Mouse (Mus musculus) MEL (cell line): ENCODE measurements around the gene Mlx. TPM values are rescaled to one million over a fixed set of nuclear protein-coding genes. Genes with fewer than 3 reads are reported as not detected.
A peak's percentile ranks its signal among the peaks of the same experiment; 100 is the strongest.

Source experiments
- DNase-seq: peaks from one replicate; pipeline ENCODE4 v3.0.0; 2011; ENCODE audit warnings: low read depth, low spot score
- H3K27ac ChIP-seq: 2 replicates; pipeline ENCODE4 v1.5.1; 2012; ENCODE audit warnings: low read depth, mild to moderate bottlenecking, control low read depth, low read length, moderate library complexity; ENCODE audit not compliant: control insufficient read depth
- H3K27me3 ChIP-seq, 2 experiments: fragments of 150-350 bp in 1 of 2; sonication (generic) in 1 of 2; 2 replicates each; pipeline ENCODE4 v1.6.1; 2012; ENCODE audit warnings: low read length in 2 of 2, mild to moderate bottlenecking in 2 of 2, improper control_type of control experiment in 1 of 2, moderate library complexity in 1 of 2; ENCODE audit not compliant: insufficient read depth in 2 of 2, control insufficient read depth in 1 of 2
- H3K36me3 ChIP-seq, 2 experiments: 2 replicates each; pipeline ENCODE4 v1.6.1; 2012 to 2014; ENCODE audit warnings: low read length in 2 of 2, improper control_type of control experiment in 1 of 2, inconsistent platforms in 1 of 2, mild to moderate bottlenecking in 1 of 2; ENCODE audit not compliant: insufficient read depth in 2 of 2, control insufficient read depth in 1 of 2
- H3K4me1 ChIP-seq, 2 experiments: fragments of 150-350 bp in 1 of 2; sonication (generic) in 1 of 2; 2 replicates each; pipeline ENCODE4 v1.6.1; 2012; ENCODE audit warnings: low read length in 2 of 2, improper control_type of control experiment in 1 of 2, mild to moderate bottlenecking in 1 of 2; ENCODE audit not compliant: insufficient read depth in 2 of 2, control insufficient read depth in 1 of 2
- H3K4me3 ChIP-seq, 2 experiments: fragments of 150-350 bp in 1 of 2; sonication (generic) in 1 of 2; 2 replicates each; pipeline ENCODE4 v1.5.1; 2012; ENCODE audit warnings: low read depth in 2 of 2, low read length in 2 of 2, mild to moderate bottlenecking in 2 of 2, moderate library complexity in 2 of 2, control low read depth in 1 of 2, improper control_type of control experiment in 1 of 2; ENCODE audit not compliant: control insufficient read depth in 1 of 2, insufficient read depth in 1 of 2
- H3K79me2 ChIP-seq: 2 replicates; pipeline ENCODE4 v1.6.1; 2012; ENCODE audit warnings: mild to moderate bottlenecking, low read length, moderate library complexity; ENCODE audit not compliant: control insufficient read depth, poor library complexity, insufficient read depth
- H3K9ac ChIP-seq: 2 replicates; pipeline ENCODE4 v1.6.1; 2012; ENCODE audit warnings: low read depth, mild to moderate bottlenecking, control low read depth, low read length, moderate library complexity; ENCODE audit not compliant: control insufficient read depth, poor library complexity, severe bottlenecking
- H3K9me3 ChIP-seq: fragments of 150-350 bp; sonication (generic); replicated peaks from 2 replicates; pipeline ENCODE4 v1.6.1; 2012; ENCODE audit warnings: mild to moderate bottlenecking, low read length, improper control_type of control experiment, moderate library complexity; ENCODE audit not compliant: insufficient read depth
- BHLHE40 ChIP-seq: IDR thresholded peaks from 2 replicates; pipeline ENCODE4 v1.6.1; 2012; ENCODE audit warnings: low read depth, mild to moderate bottlenecking, inconsistent platforms, low read length, improper control_type of control experiment, borderline replicate concordance
- CTCF ChIP-seq, 3 experiments: IDR thresholded peaks in 2 of 3; conservative IDR thresholded peaks in 1 of 3; 2 replicates each; pipeline ENCODE4 v1.5.1; 2011 to 2012; ENCODE audit warnings: low read length in 3 of 3, low read depth in 2 of 3, mild to moderate bottlenecking in 2 of 3, improper control_type of control experiment in 1 of 3, inconsistent platforms in 1 of 3, mixed read lengths in 1 of 3, moderate library complexity in 1 of 3; ENCODE audit not compliant: control insufficient read depth in 1 of 3, insufficient read depth in 1 of 3, poor library complexity in 1 of 3, severe bottlenecking in 1 of 3
- E2F4 ChIP-seq: IDR thresholded peaks from 2 replicates; pipeline ENCODE4 v1.6.1; 2011; ENCODE audit warnings: low read depth, low read length, improper control_type of control experiment, borderline replicate concordance
- ETS1 ChIP-seq: IDR thresholded peaks from 2 replicates; pipeline ENCODE4 v1.6.1; 2012; ENCODE audit warnings: low read depth, mild to moderate bottlenecking, inconsistent platforms, low read length, improper control_type of control experiment, moderate library complexity
- GABPA ChIP-seq: IDR thresholded peaks from 2 replicates; pipeline ENCODE4 v1.6.1; 2012; ENCODE audit warnings: low read depth, mild to moderate bottlenecking, inconsistent platforms, low read length, improper control_type of control experiment, moderate library complexity
- HCFC1 ChIP-seq: IDR thresholded peaks from 2 replicates; pipeline ENCODE4 v1.6.1; 2012; ENCODE audit warnings: low read depth, mild to moderate bottlenecking, inconsistent platforms, low read length, improper control_type of control experiment, moderate library complexity
- JUND ChIP-seq: IDR thresholded peaks from 2 replicates; pipeline ENCODE4 v1.6.1; 2011; ENCODE audit warnings: low read depth, mild to moderate bottlenecking, improper control_type of control experiment, low read length
- KAT2A ChIP-seq: conservative IDR thresholded peaks from 2 replicates; pipeline ENCODE4 v1.6.1; 2012; ENCODE audit warnings: low read depth, low read length, improper control_type of control experiment, inconsistent platforms
- MAX ChIP-seq: IDR thresholded peaks from 2 replicates; pipeline ENCODE4 v1.6.1; 2011; ENCODE audit warnings: low read length, improper control_type of control experiment
- MAZ ChIP-seq: IDR thresholded peaks from 2 replicates; pipeline ENCODE4 v1.6.1; 2012; ENCODE audit warnings: low read depth, mild to moderate bottlenecking, inconsistent platforms, low read length, improper control_type of control experiment
- MEF2A ChIP-seq: IDR thresholded peaks from 2 replicates; pipeline ENCODE4 v1.6.1; 2014; ENCODE audit warnings: low read depth, mild to moderate bottlenecking, inconsistent platforms, low read length, improper control_type of control experiment; ENCODE audit not compliant: poor library complexity, insufficient replicate concordance, severe bottlenecking; ENCODE audit errors: extremely low read depth
- MXI1 ChIP-seq: IDR thresholded peaks from 2 replicates; pipeline ENCODE4 v1.6.1; 2011; ENCODE audit warnings: mild to moderate bottlenecking, low read depth, low read length, improper control_type of control experiment
- MYB ChIP-seq: IDR thresholded peaks from 2 replicates; pipeline ENCODE4 v1.6.1; 2011; ENCODE audit warnings: mild to moderate bottlenecking, low read depth, low read length, improper control_type of control experiment
- MYC ChIP-seq: IDR thresholded peaks from 2 replicates; pipeline ENCODE4 v1.6.1; 2011; ENCODE audit warnings: low read depth, mild to moderate bottlenecking, low read length, improper control_type of control experiment, moderate library complexity
- NELFE ChIP-seq: IDR thresholded peaks from 2 replicates; pipeline ENCODE4 v1.6.1; 2011; ENCODE audit warnings: low read depth, low read length, improper control_type of control experiment
- NRF1 ChIP-seq: IDR thresholded peaks from 2 replicates; pipeline ENCODE4 v1.6.1; 2014; ENCODE audit warnings: low read depth, mild to moderate bottlenecking, inconsistent platforms, low read length, improper control_type of control experiment, moderate library complexity; ENCODE audit not compliant: poor library complexity, insufficient read depth, severe bottlenecking
- POLR2A ChIP-seq, 2 experiments: IDR thresholded peaks; 2 replicates each; pipeline ENCODE4 v1.6.1; 2011 to 2012; ENCODE audit warnings: low read length in 2 of 2, mild to moderate bottlenecking in 2 of 2, control low read depth in 1 of 2, improper control_type of control experiment in 1 of 2, low read depth in 1 of 2, moderate library complexity in 1 of 2; ENCODE audit not compliant: control insufficient read depth in 1 of 2, insufficient read depth in 1 of 2, poor library complexity in 1 of 2
- POLR2AphosphoS2 ChIP-seq: IDR thresholded peaks from 2 replicates; pipeline ENCODE4 v1.6.1; 2011; ENCODE audit warnings: low read length, improper control_type of control experiment
- POLR2AphosphoS5 ChIP-seq: IDR thresholded peaks from 2 replicates; pipeline ENCODE4 v1.6.1; 2012; ENCODE audit warnings: low read depth, borderline replicate concordance, mild to moderate bottlenecking, inconsistent platforms, low read length, moderate library complexity, mixed read lengths
- RAD21 ChIP-seq: IDR thresholded peaks from 2 replicates; pipeline ENCODE4 v1.6.1; 2011; ENCODE audit warnings: mild to moderate bottlenecking, low read depth, low read length, improper control_type of control experiment
- SIN3A ChIP-seq: IDR thresholded peaks from 2 replicates; pipeline ENCODE4 v1.6.1; 2012; ENCODE audit warnings: low read length, improper control_type of control experiment, inconsistent platforms
- SMC3 ChIP-seq: IDR thresholded peaks from 2 replicates; pipeline ENCODE4 v1.6.1; 2011; ENCODE audit warnings: low read depth, low read length, improper control_type of control experiment
- TAL1 ChIP-seq: IDR thresholded peaks from 2 replicates; pipeline ENCODE4 v1.6.1; 2012; ENCODE audit warnings: mild to moderate bottlenecking, inconsistent platforms, low read length, moderate library complexity, mixed read lengths
- TBP ChIP-seq: IDR thresholded peaks from 2 replicates; pipeline ENCODE4 v1.8.0; 2011; ENCODE audit warnings: low read depth, low read length, improper control_type of control experiment
- TCF12 ChIP-seq: IDR thresholded peaks from 2 replicates; pipeline ENCODE4 v1.6.1; 2014; ENCODE audit warnings: low read depth, mild to moderate bottlenecking, inconsistent platforms, low read length, improper control_type of control experiment, moderate library complexity
- UBTF ChIP-seq: IDR thresholded peaks from 2 replicates; pipeline ENCODE4 v1.6.1; 2012; ENCODE audit warnings: low read depth, mild to moderate bottlenecking, inconsistent platforms, low read length, improper control_type of control experiment, moderate library complexity, borderline replicate concordance; ENCODE audit not compliant: insufficient read depth
- USF1 ChIP-seq: IDR thresholded peaks from 2 replicates; pipeline ENCODE4 v1.6.1; 2014; ENCODE audit warnings: low read depth, mild to moderate bottlenecking, inconsistent platforms, low read length, improper control_type of control experiment, moderate library complexity
- ZC3H11A ChIP-seq: IDR thresholded peaks from 2 replicates; pipeline ENCODE4 v1.6.1; 2012; ENCODE audit warnings: low read depth, mild to moderate bottlenecking, inconsistent platforms, low read length, improper control_type of control experiment
- ZKSCAN1 ChIP-seq: IDR thresholded peaks from 2 replicates; pipeline ENCODE4 v1.6.1; 2012; ENCODE audit warnings: low read depth, mild to moderate bottlenecking, inconsistent platforms, low read length, improper control_type of control experiment, moderate library complexity
- ZMIZ1 ChIP-seq: IDR thresholded peaks from 2 replicates; pipeline ENCODE4 v1.6.1; 2012; ENCODE audit warnings: low read depth, mild to moderate bottlenecking, inconsistent platforms, low read length, improper control_type of control experiment, moderate library complexity
- ZNF384 ChIP-seq: IDR thresholded peaks from 2 replicates; pipeline ENCODE4 v1.6.1; 2012; ENCODE audit warnings: low read depth, mild to moderate bottlenecking, inconsistent platforms, low read length, improper control_type of control experiment
- polyA plus RNA-seq, 2 experiments: library from polyadenylated mRNA; stranded (reverse) in 1 of 2; unstranded in 1 of 2; fragments of >175 nt in 1 of 2; fragments of >200 nt in 1 of 2; gene quantifications; 2 replicates each; pipeline versions ENCODE4 v1.2.1 to v1.2.4; 2012; ENCODE audit warnings: low replicate concordance in 2 of 2, low read depth in 1 of 2; ENCODE audit not compliant: insufficient read length in 2 of 2, insufficient read depth in 1 of 2, missing spikeins in 1 of 2
- total RNA-seq: library from RNA; depleted of rRNA; stranded (reverse); fragments of 300-350 nt; gene quantifications from 2 replicates; pipeline ENCODE4 v1.2.3, GENCODE M21; 2012

Mlx gene
- total and polyA plus RNA-seq, 3 experiments = 57.5 to 75.9 TPM; not detected in 1

GRCm38 (mm10) chr11:101062971-101063675 is 24.0 kb upstream of the Mlx start:
- peaks cover 0 to 16% of the 10 kb centered on the region in 2 experiments; a peak in 2 of 4 replicates for H3K36me3 ChIP-seq
- H3K4me3 ChIP-seq = no peak overlapping the region

DNA sequence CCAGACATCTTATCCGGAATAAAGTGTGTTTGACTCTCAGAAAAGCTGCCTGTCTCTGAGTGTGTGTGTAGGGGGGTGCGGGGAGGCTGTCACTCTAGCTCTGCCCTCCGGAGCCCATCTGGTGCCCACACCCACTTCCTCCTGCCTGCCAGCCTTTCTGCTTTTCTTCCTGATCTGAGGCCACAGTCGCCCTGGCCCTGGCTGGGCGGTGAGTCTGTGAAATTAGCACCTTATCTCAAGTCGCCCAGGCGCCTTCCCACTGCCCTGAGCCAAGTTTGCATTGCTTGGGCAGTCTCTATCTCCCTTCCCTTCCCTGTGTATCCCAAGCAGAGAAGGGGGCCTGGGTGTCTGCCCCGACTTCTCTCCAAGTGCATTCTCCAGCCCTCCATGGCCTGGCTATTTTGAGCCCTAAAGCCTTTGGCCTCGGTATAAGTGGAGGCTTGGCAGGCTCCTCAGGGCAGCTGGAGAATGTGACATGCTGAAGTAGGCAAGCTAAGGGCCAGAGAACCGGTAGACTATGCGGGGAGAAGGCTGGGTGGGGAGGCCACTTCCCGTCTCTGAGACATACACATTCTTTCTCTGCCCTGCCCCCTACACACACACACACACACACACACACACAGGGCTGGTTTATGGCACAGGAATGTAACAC is 23.3 kb upstream of the Mlx start:
- Histone ChIP-seq H3K27ac (peak overlapping the region; percentile 67), H3K9ac (peak overlapping the region; percentile 39), H3K36me3 (peaks cover 0 to 16% of the 10 kb centered on the region in 2 experiments; a peak in 2 of 4 replicates), H3K9me3 (no peaks in the 10 kb centered on the region), H3K27me3 (no peaks in the 10 kb centered on the region), H3K4me1 (peaks cover 12 to 24% of the 10 kb centered on the region in 2 experiments), H3K79me2 (no peaks in the 10 kb centered on the region), H3K4me3 (no peak overlapping the region)
- peak; percentile 90 for DNase-seq
- TF ChIP-seq RAD21 (no peak), KAT2A (no peak; the same call in 1 of the 2 replicates), POLR2AphosphoS2 (no peak), MEF2A (no peak), TBP (no peak), POLR2A (IDR thresholded peaks at IDR 0.05; ENCODE audit: control insufficient read depth in 1 of 2, insufficient read depth in 1 of 2, low read depth in 1 of 2, low read length in 2 of 2, poor library complexity in 1 of 2) (no peak), SMC3 (peak; percentile 2; the same call in 1 of the 2 replicates), USF1 (no peak; the same call in none of the 2 replicates), E2F4 (no peak), MYB (no peak), MAZ (no peak), ZC3H11A (no peak), ETS1 (peak; percentile 93), MXI1 (peak; percentile 47; the same call in 1 of the 2 replicates), SIN3A (peak; percentile 63; the same call in 1 of the 2 replicates), ZNF384 (no peak), NELFE (no peak), NRF1 (peak; percentile 18; the same call in 1 of the 2 replicates), TAL1 (peak; percentile 96), MAX (no peak), BHLHE40 (no peak; the same call in 1 of the 2 replicates), UBTF (no peak), TCF12 (peak; percentile 96), CTCF (IDR thresholded peaks at IDR 0.05 in 2 of 3, conservative IDR thresholded peaks at IDR 0.05 in 1 of 3; ENCODE audit: control insufficient read depth in 1 of 3, insufficient read depth in 1 of 3, low read depth in 2 of 3, low read length in 3 of 3, poor library complexity in 1 of 3, severe bottlenecking in 1 of 3) (no peak)

More at GRCm38 (mm10) chr11:101062971-101063675, 24.0 kb upstream of the Mlx start:
- Histone ChIP-seq H3K9ac (peak overlapping the region; percentile 39), H3K27ac (peak overlapping the region; percentile 67), H3K79me2 (no peaks in the 10 kb centered on the region)
- no peak for DNase-seq
- TF ChIP-seq MEF2A (no peak), HCFC1 (no peak), POLR2AphosphoS2 (no peak), MYB (no peak), ZKSCAN1 (no peak), POLR2AphosphoS5 (no peak), BHLHE40 (no peak), NRF1 (no peak), GABPA (no peak), MAZ (no peak), MYC (no peak), JUND (no peak), ZMIZ1 (no peak), TBP (no peak), KAT2A (no peak)
- TF ChIP-seq, all 39 proteins: peak for 0
- no peaks in the 10 kb centered on the region for H3K9me3 ChIP-seq
- H3K4me1 ChIP-seq = peaks cover 12 to 24% of the 10 kb centered on the region in 2 experiments
- no peaks in the 10 kb centered on the region for H3K27me3 ChIP-seq
